Mouse (Mus musculus) intestine, embryonic 15.5 days (tissue): ENCODE measurements around the gene Rab3a. TPM values are rescaled to one million over a fixed set of nuclear protein-coding genes. Genes with fewer than 3 reads are reported as not detected.

ENCODE experiments used
- ATAC-seq: fragments of 200-750 bp; cut with Nextera tagmentation; 2 replicates; pipeline ENCODE4 v1.8.0; 2017; ENCODE audit warnings: moderate TSS enrichment, moderate library complexity
- H3K27ac ChIP-seq: fragments of 300-500 bp; sonication (generic); 2 replicates; pipeline ENCODE4 v1.5.1; 2015; ENCODE audit warnings: mild to moderate bottlenecking, inconsistent platforms
- H3K27me3 ChIP-seq: fragments of 300-500 bp; sonication (generic); replicated peaks from 2 replicates; pipeline ENCODE4 v1.6.1; 2015; ENCODE audit warnings: inconsistent platforms
- H3K36me3 ChIP-seq: fragments of 300-500 bp; sonication (generic); 2 replicates; pipeline ENCODE4 v1.6.1; 2015; ENCODE audit warnings: inconsistent platforms
- H3K4me1 ChIP-seq: fragments of 300-500 bp; sonication (generic); replicated peaks from 2 replicates; pipeline ENCODE4 v1.6.1; 2015; ENCODE audit warnings: inconsistent platforms
- H3K4me2 ChIP-seq: fragments of 300-500 bp; sonication (generic); replicated peaks from 2 replicates; pipeline ENCODE4 v1.6.1; 2015; ENCODE audit warnings: mild to moderate bottlenecking, inconsistent platforms
- H3K4me3 ChIP-seq: fragments of 300-500 bp; sonication (generic); replicated peaks from 2 replicates; pipeline ENCODE4 v1.5.1; 2015; ENCODE audit warnings: inconsistent platforms
- H3K9ac ChIP-seq: fragments of 300-500 bp; sonication (generic); 2 replicates; pipeline ENCODE4 v1.6.1; 2015; ENCODE audit warnings: inconsistent platforms
- H3K9me3 ChIP-seq: fragments of 300-500 bp; sonication (generic); 2 replicates; pipeline ENCODE4 v1.6.1; 2016; ENCODE audit warnings: inconsistent platforms
- WGBS: fragments of 180-500 bp; shearing (Covaris S2); methylation state at CpG from one replicate; pipeline ENCODE4 v1.1.7; 2015; 5-methylcytosine and 5-hydroxymethylcytosine counted together
- polyA plus RNA-seq: library from polyadenylated mRNA; unstranded; fragments of >200 nt; fragmentation: Nextera tagmentation; extraction: Ambion mirVana; gene quantifications from 2 replicates; pipeline ENCODE4 v1.2.1, GENCODE M21; 2015

Rab3a gene
- polyA plus RNA-seq, 1 experiment from 2014 or later, result 24.0 TPM

DNA sequence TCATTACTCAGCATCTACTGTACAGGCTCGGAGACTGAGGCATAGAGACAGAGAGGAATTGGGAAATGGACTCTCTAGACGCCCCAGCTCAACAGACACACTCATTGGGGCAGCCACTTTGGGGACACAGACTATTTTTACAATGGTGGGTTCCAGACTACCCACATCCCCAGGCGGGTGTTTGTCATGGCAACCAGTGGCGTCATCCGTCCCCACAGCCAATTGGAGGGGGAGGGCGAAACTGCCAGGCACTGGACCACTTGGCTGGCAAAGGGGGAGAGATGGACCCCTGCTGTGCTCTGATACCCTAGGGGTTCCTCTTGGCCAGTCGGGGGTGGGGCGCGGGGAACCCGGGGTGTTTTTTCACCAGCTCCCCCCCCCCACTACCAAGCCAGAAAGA is 46.2 kb downstream of the Rab3a start:
- Histone ChIP-seq H3K4me1 (peaks cover 30% of the 10 kb centered on the region), H3K4me2 (no peak overlapping the region), H3K36me3 (no peaks in the 10 kb centered on the region), H3K27ac (no peak overlapping the region), H3K9me3 (no peaks in the 10 kb centered on the region), H3K9ac (no peak overlapping the region), H3K4me3 (no peak overlapping the region), H3K27me3 (peaks cover 32% of the 10 kb centered on the region)
- ATAC-seq, result no peak
- WGBS, result 61% methylated on average over 10 of the region's 10 CpGs

DNA sequence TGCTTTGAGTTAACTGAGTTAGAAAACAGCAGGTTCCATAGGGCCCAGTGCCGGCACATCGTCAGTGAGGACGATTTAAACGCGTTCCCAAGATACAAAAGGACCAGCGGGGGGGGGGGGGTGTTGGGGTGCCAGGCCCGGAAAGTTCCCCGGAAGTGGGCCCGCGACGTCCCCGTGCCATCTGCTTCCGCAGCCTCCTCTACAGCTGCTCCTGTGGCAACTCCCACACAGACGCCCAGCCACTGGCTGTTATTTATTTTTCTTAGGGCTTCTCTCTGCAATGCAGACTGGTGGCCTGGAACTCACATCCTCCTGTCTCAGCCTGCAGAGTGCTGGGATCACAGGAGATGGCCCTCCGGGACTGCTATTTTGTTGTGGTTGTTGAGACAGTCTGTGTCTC is 46.7 kb downstream of the Rab3a start:
- ATAC-seq, result no peak
- Histone ChIP-seq H3K27me3 (peaks cover 32% of the 10 kb centered on the region), H3K4me3 (no peak overlapping the region)

DNA sequence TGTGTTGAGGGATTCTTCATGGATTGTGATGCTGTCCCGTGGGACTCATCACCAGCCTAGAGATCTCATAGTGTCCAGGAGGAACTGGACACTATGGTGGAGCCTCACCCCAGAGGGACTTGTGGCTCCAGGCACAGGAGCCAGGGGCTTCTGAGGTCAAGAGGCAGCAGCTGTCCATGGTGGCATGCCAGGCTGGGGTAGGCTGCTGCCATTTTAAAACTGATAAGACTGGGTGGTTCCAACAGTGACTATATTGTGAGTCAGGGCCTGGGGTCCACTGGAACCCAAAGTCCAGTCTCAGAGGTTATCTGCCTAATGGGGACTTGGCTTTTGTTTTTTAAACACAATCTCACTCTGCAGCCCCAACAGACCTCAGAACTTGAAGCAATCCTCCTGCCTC is 47.4 kb downstream of the Rab3a start:
- whole genome bisulfite sequencing, result 88% methylated on average over 1 of the region's 1 CpGs
- Histone ChIP-seq H3K4me1 (peaks cover 22% of the 10 kb centered on the region), H3K9me3 (no peaks in the 10 kb centered on the region), H3K27me3 (peaks cover 32% of the 10 kb centered on the region), H3K4me2 (no peak overlapping the region), H3K4me3 (no peak overlapping the region), H3K27ac (no peak overlapping the region), H3K36me3 (no peaks in the 10 kb centered on the region), H3K9ac (no peak overlapping the region)
- no peak for ATAC-seq

More for the DNA sequence above, 46.7 kb downstream of the Rab3a start:
- H3K9me3 ChIP-seq, result no peaks in the 10 kb centered on the region
- no peak overlapping the region for H3K9ac ChIP-seq
- H3K36me3 ChIP-seq, result no peaks in the 10 kb centered on the region
- H3K27ac ChIP-seq, result no peak overlapping the region
- 28% methylated on average over 15 of the region's 15 CpGs for WGBS
- H3K4me2 ChIP-seq, result no peak overlapping the region
- H3K4me1 ChIP-seq, result peaks cover 27% of the 10 kb centered on the region

DNA sequence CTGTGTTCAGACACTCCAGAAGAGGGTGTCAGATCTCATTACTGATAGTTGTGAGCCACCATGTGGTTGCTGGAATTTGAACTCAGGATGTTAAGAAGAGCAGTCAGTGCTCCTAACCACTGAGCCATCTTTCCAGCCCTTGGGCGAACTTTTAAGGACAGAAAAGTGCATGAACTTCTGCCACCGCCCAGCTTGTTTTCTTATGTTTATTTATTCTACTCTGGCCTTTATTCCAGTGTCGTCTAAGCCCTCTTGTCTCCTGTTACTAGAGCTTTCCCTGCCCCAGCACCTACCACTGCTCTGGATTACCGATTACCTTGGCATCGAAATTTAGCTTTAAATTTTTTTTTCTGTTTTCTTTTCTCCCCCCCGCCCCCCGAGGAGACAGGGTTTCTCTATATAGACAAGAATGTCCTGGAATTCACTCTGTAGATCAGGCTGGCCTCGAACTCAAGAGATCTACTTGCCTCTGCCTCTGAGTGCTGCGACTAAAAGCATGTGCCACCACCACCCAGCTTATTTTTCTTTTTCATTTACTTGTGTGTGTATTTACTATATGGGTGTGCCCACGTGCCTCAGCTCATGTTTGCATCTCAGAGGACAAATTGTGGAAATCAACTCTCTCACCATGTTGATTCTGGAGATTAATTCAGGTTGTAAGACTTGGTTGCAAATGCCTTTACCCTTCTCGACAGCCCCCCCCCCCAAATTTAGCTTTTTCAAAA is 48.5 kb downstream of the Rab3a start:
- H3K27ac ChIP-seq, result no peak overlapping the region
- H3K9ac ChIP-seq, result no peak overlapping the region
- peaks cover 17% of the 10 kb centered on the region for H3K4me1 ChIP-seq
- no peak for ATAC-seq
- WGBS, result 66% methylated on average over 11 of the region's 11 CpGs
- H3K36me3 ChIP-seq, result no peaks in the 10 kb centered on the region
- H3K4me3 ChIP-seq, result no peak overlapping the region
- H3K27me3 ChIP-seq, result peaks cover 32% of the 10 kb centered on the region
- peak overlapping the region; percentile 96; the same call in 1 of the 2 replicates for H3K4me2 ChIP-seq
- H3K9me3 ChIP-seq, result no peaks in the 10 kb centered on the region

DNA sequence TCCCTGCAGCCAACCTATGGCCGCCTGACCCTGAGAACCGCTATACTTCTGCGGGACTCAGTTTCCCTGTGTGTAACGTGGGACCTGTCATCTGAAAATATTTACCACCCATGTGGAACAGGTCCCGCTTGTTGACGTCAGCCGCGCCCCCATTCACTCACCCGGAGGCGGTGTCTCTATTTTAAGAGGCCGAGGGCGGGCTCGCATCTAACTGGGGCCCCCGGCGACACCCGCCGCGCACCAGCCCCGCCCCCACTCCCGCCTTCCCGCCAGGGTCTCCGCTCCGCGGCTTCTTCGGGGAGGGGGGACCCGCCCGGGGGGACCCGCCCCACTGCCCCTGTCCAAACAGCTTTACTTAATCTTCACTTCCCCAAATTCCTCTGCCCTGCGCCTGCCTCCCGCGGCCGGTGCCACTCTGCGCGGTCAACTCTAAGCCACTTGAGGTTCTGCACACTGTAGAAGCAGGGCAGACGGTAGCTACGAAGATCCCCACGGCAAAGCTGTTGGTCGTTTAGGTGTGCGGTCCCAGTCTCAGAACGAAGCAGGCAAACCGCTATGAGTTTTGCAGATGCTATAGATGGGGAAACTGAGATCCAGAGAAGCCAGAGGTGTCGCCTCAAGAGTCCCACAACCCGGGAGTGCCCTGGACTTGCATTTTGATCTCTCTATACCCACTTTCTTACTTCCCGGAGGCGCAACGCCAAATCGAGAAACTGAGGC is 49.4 kb downstream of the Rab3a start:
- no peak overlapping the region for H3K27ac ChIP-seq
- H3K9ac ChIP-seq, result peak overlapping the region; percentile 45
- peak overlapping the region; percentile 96 for H3K4me2 ChIP-seq
- H3K4me1 ChIP-seq, result peaks cover 13% of the 10 kb centered on the region
- WGBS, result 2% methylated on average over 47 of the region's 47 CpGs
- H3K9me3 ChIP-seq, result no peaks in the 10 kb centered on the region
- ATAC-seq, result peak; percentile 20; the same call in 1 of the 2 replicates
- H3K4me3 ChIP-seq, result peak overlapping the region; percentile 55
- H3K36me3 ChIP-seq, result no peaks in the 10 kb centered on the region
- peaks cover 26% of the 10 kb centered on the region for H3K27me3 ChIP-seq

DNA sequence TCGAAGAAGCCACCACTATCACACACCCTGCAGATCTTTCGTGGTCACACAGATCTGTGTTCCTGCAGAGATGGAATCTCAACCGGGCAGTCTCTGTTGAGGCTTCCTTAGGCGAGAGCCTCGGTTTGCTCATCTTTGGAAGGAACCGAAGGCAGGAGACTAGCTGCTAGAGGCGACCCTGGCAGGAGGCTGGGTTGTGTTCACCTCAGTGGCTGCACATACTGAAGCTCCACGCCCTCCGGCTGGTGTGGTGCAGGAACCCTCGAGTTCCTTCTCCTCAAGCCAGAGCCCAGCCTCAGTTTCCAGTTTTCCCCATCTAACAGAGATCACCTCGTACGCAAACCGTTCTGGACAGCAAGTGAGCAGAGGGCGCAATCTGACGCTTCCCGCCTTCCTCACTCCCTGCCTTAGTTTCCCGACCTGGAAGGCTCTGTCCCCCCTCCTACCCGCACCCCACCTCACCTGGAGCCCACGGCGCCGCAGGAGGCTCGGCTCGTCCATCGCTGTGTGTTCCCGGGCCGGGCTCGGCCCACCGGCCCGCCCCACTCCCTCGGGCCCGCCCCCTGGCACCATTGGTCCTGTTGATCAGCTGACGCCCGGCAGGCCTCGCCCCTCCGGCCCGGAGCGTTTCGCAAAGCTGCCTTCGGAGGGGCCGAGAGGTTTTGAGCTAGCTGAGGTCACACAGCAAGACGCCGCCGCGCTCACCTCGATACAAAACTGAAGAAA is 50.2 kb downstream of the Rab3a start, which contains the start of gene Mast3:
Mast3 (minus strand) TSS at position 574 of the 726 bp plus-strand sequence.
- H3K27me3 ChIP-seq, result peaks cover 19% of the 10 kb centered on the region
- peak; percentile 92 for ATAC-seq

DNA sequence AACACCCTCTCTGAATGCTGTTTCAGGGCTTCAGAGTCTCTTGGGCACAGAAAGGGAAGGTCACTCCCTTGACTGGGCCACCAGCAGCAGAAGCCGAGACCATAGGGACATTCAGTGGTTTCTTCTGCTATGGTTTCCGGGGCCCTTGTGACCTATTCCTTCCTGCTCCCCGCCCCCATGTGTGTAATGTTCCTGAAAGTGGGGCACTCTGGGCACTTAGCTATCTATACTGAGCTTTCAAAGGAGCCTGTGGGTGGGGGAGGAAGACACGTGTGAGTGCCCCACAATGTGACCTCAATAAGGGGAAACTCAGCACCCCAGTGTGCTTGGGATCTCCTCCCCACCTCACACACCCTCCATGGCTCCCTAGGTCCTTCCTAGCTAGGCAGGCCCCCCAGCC is 52.1 kb downstream of the Rab3a start:
- Histone ChIP-seq H3K4me3 (no peak overlapping the region), H3K9me3 (no peaks in the 10 kb centered on the region), H3K4me2 (no peak overlapping the region), H3K36me3 (no peaks in the 10 kb centered on the region), H3K4me1 (peaks cover 13% of the 10 kb centered on the region), H3K27me3 (peaks cover 18% of the 10 kb centered on the region), H3K27ac (no peak overlapping the region), H3K9ac (no peak overlapping the region)
- no peak for ATAC-seq
- WGBS, result 67% methylated on average over 4 of the region's 4 CpGs

More for the DNA sequence above, 50.2 kb downstream of the Rab3a start, which contains the start of gene Mast3:
- H3K9me3 ChIP-seq, result no peaks in the 10 kb centered on the region
- H3K4me3 ChIP-seq, result peak within 1 kb of the TSS; percentile 55
- H3K27ac ChIP-seq, result no peak within 1 kb of the TSS
- peak within 1 kb of the TSS; percentile 96 for H3K4me2 ChIP-seq
- WGBS, result under 1% methylated on average over 45 of the region's 45 CpGs
- peaks cover 13% of the 10 kb centered on the region for H3K4me1 ChIP-seq
- no peaks in the 10 kb centered on the region for H3K36me3 ChIP-seq
- H3K9ac ChIP-seq, result peak within 1 kb of the TSS; percentile 45

DNA sequence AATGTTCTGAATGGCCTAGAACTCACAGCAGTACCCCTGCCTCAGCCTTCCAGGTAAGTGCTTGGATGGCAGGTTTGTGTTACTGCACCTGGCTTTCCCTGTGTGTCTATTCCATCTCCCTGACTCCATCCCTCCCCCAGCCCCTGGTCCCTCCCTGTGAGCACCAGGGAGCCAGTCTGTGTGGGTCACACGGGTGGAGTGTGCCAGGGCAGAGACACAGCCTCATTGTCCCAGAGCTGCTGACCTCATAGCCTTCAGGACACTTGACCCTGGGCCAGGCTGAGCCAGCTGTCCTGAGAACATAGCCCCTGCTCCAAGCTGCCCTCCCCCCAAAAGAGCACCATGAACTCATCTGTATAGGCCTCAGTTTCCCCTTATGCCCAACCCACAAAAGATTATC is 52.8 kb downstream of the Rab3a start:
- ATAC-seq, result no peak
- Histone ChIP-seq H3K27ac (no peak overlapping the region), H3K9me3 (no peaks in the 10 kb centered on the region), H3K4me2 (no peak overlapping the region), H3K27me3 (peaks cover 12% of the 10 kb centered on the region), H3K9ac (no peak overlapping the region), H3K36me3 (no peaks in the 10 kb centered on the region), H3K4me3 (no peak overlapping the region), H3K4me1 (peaks cover 13% of the 10 kb centered on the region)
- 44% methylated on average over 1 of the region's 1 CpGs for WGBS

DNA sequence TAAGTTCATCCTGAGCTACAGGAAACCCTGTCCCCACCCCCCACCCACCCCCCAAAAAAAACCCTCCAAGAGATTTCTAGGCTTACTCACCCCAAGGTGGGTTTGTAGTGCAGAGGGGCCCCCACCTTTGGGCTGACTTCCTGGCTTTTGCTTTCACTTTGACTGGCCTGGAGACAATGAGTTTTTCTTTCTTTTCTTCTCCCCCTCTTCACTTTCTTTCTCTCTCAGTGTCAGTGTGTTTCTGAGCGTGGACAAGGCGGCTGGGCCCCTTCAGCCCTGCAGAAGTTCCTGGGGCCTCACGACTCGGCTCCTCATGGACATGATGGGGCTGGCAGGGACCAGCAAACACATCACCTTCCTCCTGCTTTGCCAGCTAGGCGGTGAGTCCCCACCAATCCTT is 53.8 kb downstream of the Rab3a start, which contains the start of gene Il12rb1:
Il12rb1 (plus strand) TSS at position 211 of the 400 bp plus-strand sequence.
- Histone ChIP-seq H3K36me3 (no peaks in the 10 kb centered on the region), H3K4me2 (no peak within 1 kb of the TSS), H3K27me3 (peaks cover 10% of the 10 kb centered on the region), H3K9me3 (no peaks in the 10 kb centered on the region), H3K4me3 (no peak within 1 kb of the TSS), H3K9ac (no peak within 1 kb of the TSS), H3K27ac (no peak within 1 kb of the TSS), H3K4me1 (peaks cover 13% of the 10 kb centered on the region)
- ATAC-seq, result no peak
- 63% methylated on average over 5 of the region's 5 CpGs for WGBS

Other genes starting within 250 kb of the Rab3a start
- gene Rex1bd, start 247.9 kb upstream of the Rab3a start, polyA plus RNA-seq, result 121 and 132 TPM in 2 replicates
- gene Uba52, start 243.9 kb upstream of the Rab3a start, polyA plus RNA-seq, result 957 and 992 TPM in 2 replicates
- 277 and 331 TPM in 2 replicates for gene Fkbp8, start 227.0 kb upstream of the Rab3a start, polyA plus RNA-seq
- gene Kxd1, start 226.7 kb upstream of the Rab3a start, polyA plus RNA-seq, result 60.5 and 65.8 TPM in 2 replicates
- 15.9 TPM in 2 replicates for gene Ell, start 215.2 kb upstream of the Rab3a start, polyA plus RNA-seq
- 123 and 130 TPM in 2 replicates for gene Isyna1, start 160.3 kb upstream of the Rab3a start, polyA plus RNA-seq
- gene Ssbp4, start 145.8 kb upstream of the Rab3a start, polyA plus RNA-seq, result 86.9 and 91.7 TPM in 2 replicates
- 2.4 and 2.5 TPM in 2 replicates for gene Lrrc25, start 138.5 kb upstream of the Rab3a start, polyA plus RNA-seq
- gene Gdf15, start 122.2 kb upstream of the Rab3a start, polyA plus RNA-seq, result 2.3 and 2.9 TPM in 2 replicates
- gene Pgpep1, start 94.3 kb upstream of the Rab3a start, polyA plus RNA-seq, result 58.0 and 74.2 TPM in 2 replicates
- gene Lsm4, start 81.4 kb upstream of the Rab3a start, polyA plus RNA-seq, result 286 and 323 TPM in 2 replicates
- gene Jund, start 55.7 kb upstream of the Rab3a start, polyA plus RNA-seq, result 83.7 and 88.8 TPM in 2 replicates
- not detected in 2 replicates for gene Iqcn, start 51.2 kb upstream of the Rab3a start, polyA plus RNA-seq
- gene Gm3336, start 36.1 kb upstream of the Rab3a start, polyA plus RNA-seq, result 2.1 and 2.5 TPM in 2 replicates
- gene Pde4c, start 31.0 kb upstream of the Rab3a start, polyA plus RNA-seq, result 0.21 and 0.53 TPM in 2 replicates
- gene Mpv17l2, start 6.3 kb downstream of the Rab3a start, polyA plus RNA-seq, result 59.1 and 72.6 TPM in 2 replicates
- 53.1 and 55.3 TPM in 2 replicates for gene Pik3r2, start 22.0 kb downstream of the Rab3a start, polyA plus RNA-seq
- 13.2 and 16.8 TPM in 2 replicates for gene Mast3, start 50.4 kb downstream of the Rab3a start, polyA plus RNA-seq
- gene Il12rb1, start 53.8 kb downstream of the Rab3a start, polyA plus RNA-seq, result 0.29 and 0.40 TPM in 2 replicates
- 7.5 TPM in 2 replicates for gene Arrdc2, start 85.0 kb downstream of the Rab3a start, polyA plus RNA-seq
- gene Kcnn1, start 108.6 kb downstream of the Rab3a start, polyA plus RNA-seq, result 2.0 TPM in 2 replicates
- 89.4 and 90.7 TPM in 2 replicates for gene Ccdc124, start 119.3 kb downstream of the Rab3a start, polyA plus RNA-seq
- 0.34 and 0.40 TPM in 2 replicates for gene Slc5a5, start 138.1 kb downstream of the Rab3a start, polyA plus RNA-seq
- gene Rpl18a, start 142.7 kb downstream of the Rab3a start, polyA plus RNA-seq, result 4,170 and 4,400 TPM in 2 replicates
- 36.7 and 38.6 TPM in 2 replicates for gene Map1s, start 151.3 kb downstream of the Rab3a start, polyA plus RNA-seq